Mouse (Mus musculus) myocyte (in vitro differentiated cells): Measurements from ENCODE around the gene Hnrnpll. TPM values are rescaled to one million over a fixed set of nuclear protein-coding genes. Genes with fewer than 3 reads are reported as not detected.
"Not testable (repeated sequence)": the region's sequence is repeated elsewhere in the genome, so short reads cannot be mapped to it uniquely, and the experiment has no call there.

Experiments used
- H3K27me3 ChIP-seq: one replicate; pipeline ENCODE4 v1.6.1; 2011; ENCODE audit not compliant: control insufficient read depth, insufficient read depth, insufficient read length
- H3K36me3 ChIP-seq: one replicate; pipeline ENCODE4 v1.6.1; 2011; ENCODE audit not compliant: control insufficient read depth, insufficient read depth
- H3K4me2 ChIP-seq: one replicate; pipeline ENCODE4 v1.6.1; 2011; ENCODE audit warnings: low read depth, control low read depth
- H3K4me3 ChIP-seq: one replicate; pipeline ENCODE4 v1.5.1; 2011; ENCODE audit warnings: mild to moderate bottlenecking, control low read depth, moderate library complexity
- H3K79me2 ChIP-seq: one replicate; pipeline ENCODE4 v1.6.1; 2011; ENCODE audit not compliant: control insufficient read depth, insufficient read depth
- H3ac ChIP-seq: one replicate; pipeline ENCODE4 v1.6.1; 2011; ENCODE audit not compliant: control insufficient read depth, insufficient read length
- CEBPB ChIP-seq: IDR thresholded peaks from 2 replicates; pipeline ENCODE4 v1.6.1; 2011; ENCODE audit warnings: mild to moderate bottlenecking, moderate library complexity; ENCODE audit not compliant: poor library complexity, insufficient read depth, severe bottlenecking
- E2F4 ChIP-seq: IDR thresholded peaks from one replicate; pipeline ENCODE4 v1.6.1; 2011; ENCODE audit warnings: mild to moderate bottlenecking, control low read depth, moderate library complexity; ENCODE audit not compliant: insufficient read depth
- MAX ChIP-seq: IDR thresholded peaks from one replicate; pipeline ENCODE4 v1.6.1; 2011; ENCODE audit warnings: low read depth, mild to moderate bottlenecking, control low read depth
- MYOD1 ChIP-seq, 3 experiments: IDR thresholded peaks; one replicate each; pipeline ENCODE4 v1.6.1; 2011; ENCODE audit warnings: control low read depth in 2 of 3, low read depth in 2 of 3, mild to moderate bottlenecking in 2 of 3, moderate library complexity in 1 of 3; ENCODE audit not compliant: insufficient read length in 2 of 3, control insufficient read depth in 1 of 3
- MYOG ChIP-seq, 3 experiments: IDR thresholded peaks; one replicate each; pipeline ENCODE4 v1.6.1; 2011; ENCODE audit warnings: control low read depth in 2 of 3, low read depth in 2 of 3, mild to moderate bottlenecking in 2 of 3; ENCODE audit not compliant: insufficient read length in 2 of 3, control insufficient read depth in 1 of 3, insufficient read depth in 1 of 3
- POLR2A ChIP-seq: IDR thresholded peaks from one replicate; pipeline ENCODE4 v1.6.1; 2011; ENCODE audit warnings: low read depth, mild to moderate bottlenecking, control low read depth, moderate library complexity; ENCODE audit not compliant: insufficient read length
- POLR2AphosphoS2 ChIP-seq: IDR thresholded peaks from one replicate; pipeline ENCODE4 v1.6.1; 2011; ENCODE audit warnings: low read depth, control low read depth; ENCODE audit not compliant: insufficient read length
- REST ChIP-seq: IDR thresholded peaks from one replicate; pipeline ENCODE4 v1.6.1; 2011; ENCODE audit warnings: mild to moderate bottlenecking, control low read depth, moderate library complexity; ENCODE audit not compliant: insufficient read depth, insufficient read length
- SRF ChIP-seq: IDR thresholded peaks from one replicate; pipeline ENCODE4 v1.6.1; 2011; ENCODE audit warnings: low read depth; ENCODE audit not compliant: control insufficient read depth, insufficient read length
- TCF12 ChIP-seq: IDR thresholded peaks from one replicate; pipeline ENCODE4 v1.6.1; 2011; ENCODE audit warnings: mild to moderate bottlenecking, control low read depth; ENCODE audit not compliant: poor library complexity, insufficient read depth, severe bottlenecking
- TCF3 ChIP-seq: IDR thresholded peaks from one replicate; pipeline ENCODE4 v1.6.1; 2011; ENCODE audit warnings: low read depth, control low read depth; ENCODE audit not compliant: insufficient read length
- USF1 ChIP-seq: IDR thresholded peaks from one replicate; pipeline ENCODE4 v1.6.1; 2011; ENCODE audit warnings: low read depth, mild to moderate bottlenecking, control low read depth, moderate library complexity
- polyA plus RNA-seq: library from polyadenylated mRNA; unstranded; fragments of >200 nt; fragmentation: generic; extraction: Trizol; gene quantifications from one replicate; pipeline ENCODE4 v1.2.1, GENCODE M21; 2012; ENCODE audit warnings: missing spikeins

The Hnrnpll gene
- polyA plus RNA-seq, 1 experiment = 24.0 TPM

GRCm38 (mm10) chr17:80014361-80014809 is 47.7 kb downstream of the Hnrnpll start:
- no peak overlapping the region for H3ac ChIP-seq
- H3K27me3 ChIP-seq = no peaks in the 10 kb centered on the region
- no peaks in the 10 kb centered on the region for H3K36me3 ChIP-seq
- no peak overlapping the region for H3K4me3 ChIP-seq
- H3K79me2 ChIP-seq = no peaks in the 10 kb centered on the region
- TF ChIP-seq SRF (no peak), POLR2AphosphoS2 (no peak), TCF3 (no peak), TCF12 (no peak), POLR2A (no peak), E2F4 (no peak)
- no peak overlapping the region for H3K4me2 ChIP-seq

DNA sequence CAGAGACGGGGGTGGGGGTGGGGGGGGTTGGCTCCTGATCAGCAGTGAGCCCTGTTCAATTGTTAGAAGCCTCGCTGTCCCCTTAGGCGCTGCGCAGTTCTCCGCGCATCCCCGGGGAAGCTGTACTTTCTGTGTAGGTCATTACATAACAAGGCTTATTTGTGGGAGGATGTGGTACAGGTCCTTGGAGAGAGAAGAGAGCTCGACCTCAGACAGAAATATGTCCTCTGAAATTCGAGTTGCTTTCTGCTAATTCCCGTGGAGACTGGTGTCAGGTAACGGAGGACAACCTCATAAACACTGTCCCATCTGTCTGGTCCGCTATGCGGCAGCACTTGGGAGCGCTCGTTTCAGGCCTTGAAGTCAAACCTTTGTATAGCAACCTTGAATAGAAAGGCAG is 52.2 kb downstream of the Hnrnpll start:
- Histone ChIP-seq H3K79me2 (no peaks in the 10 kb centered on the region), H3K4me3 (no peak overlapping the region), H3K36me3 (no peaks in the 10 kb centered on the region), H3K27me3 (no peaks in the 10 kb centered on the region), H3K4me2 (no peak overlapping the region), H3ac (no peak overlapping the region)
- TF ChIP-seq MAX (no peak), TCF3 (no peak), USF1 (no peak), MYOG (IDR thresholded peaks at IDR 0.05; ENCODE audit: control insufficient read depth in 1 of 3, insufficient read depth in 1 of 3, insufficient read length in 2 of 3, low read depth in 2 of 3) (no peak), POLR2A (no peak), REST (no peak), TCF12 (no peak), SRF (no peak), CEBPB (no peak), MYOD1 (IDR thresholded peaks at IDR 0.05; ENCODE audit: control insufficient read depth in 1 of 3, insufficient read length in 2 of 3, low read depth in 2 of 3) (no peak), POLR2AphosphoS2 (no peak), E2F4 (no peak)

DNA sequence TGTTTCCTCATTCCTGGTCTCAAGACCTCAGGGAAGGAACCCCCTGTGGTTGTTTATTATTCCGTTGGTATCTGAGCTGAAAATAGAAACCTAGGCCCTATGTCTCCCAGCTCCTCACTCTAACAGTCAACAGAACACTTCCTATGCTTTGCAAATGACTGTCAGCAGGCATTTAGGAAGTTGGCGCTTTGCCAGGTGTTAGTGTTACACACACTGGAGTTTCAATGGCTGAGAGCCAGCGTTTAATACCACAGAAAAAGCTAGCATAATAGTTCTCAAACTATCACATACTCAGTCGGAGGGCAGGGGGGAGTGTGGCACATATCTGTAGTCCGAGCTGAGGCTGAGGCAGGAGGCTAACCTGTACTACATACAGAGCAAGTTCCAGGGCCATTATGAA is 53.3 kb downstream of the Hnrnpll start:
- no peak for TF ChIP-seq MYOG (IDR thresholded peaks at IDR 0.05; ENCODE audit: control insufficient read depth in 1 of 3, insufficient read depth in 1 of 3, insufficient read length in 2 of 3, low read depth in 2 of 3)
- no peak for TF ChIP-seq CEBPB
- H3K79me2 ChIP-seq = no peaks in the 10 kb centered on the region
- H3K4me3 ChIP-seq = no peak overlapping the region
- H3K36me3 ChIP-seq = no peaks in the 10 kb centered on the region
- no peaks in the 10 kb centered on the region for H3K27me3 ChIP-seq
- H3ac ChIP-seq = no peak overlapping the region
- no peak overlapping the region for H3K4me2 ChIP-seq

DNA sequence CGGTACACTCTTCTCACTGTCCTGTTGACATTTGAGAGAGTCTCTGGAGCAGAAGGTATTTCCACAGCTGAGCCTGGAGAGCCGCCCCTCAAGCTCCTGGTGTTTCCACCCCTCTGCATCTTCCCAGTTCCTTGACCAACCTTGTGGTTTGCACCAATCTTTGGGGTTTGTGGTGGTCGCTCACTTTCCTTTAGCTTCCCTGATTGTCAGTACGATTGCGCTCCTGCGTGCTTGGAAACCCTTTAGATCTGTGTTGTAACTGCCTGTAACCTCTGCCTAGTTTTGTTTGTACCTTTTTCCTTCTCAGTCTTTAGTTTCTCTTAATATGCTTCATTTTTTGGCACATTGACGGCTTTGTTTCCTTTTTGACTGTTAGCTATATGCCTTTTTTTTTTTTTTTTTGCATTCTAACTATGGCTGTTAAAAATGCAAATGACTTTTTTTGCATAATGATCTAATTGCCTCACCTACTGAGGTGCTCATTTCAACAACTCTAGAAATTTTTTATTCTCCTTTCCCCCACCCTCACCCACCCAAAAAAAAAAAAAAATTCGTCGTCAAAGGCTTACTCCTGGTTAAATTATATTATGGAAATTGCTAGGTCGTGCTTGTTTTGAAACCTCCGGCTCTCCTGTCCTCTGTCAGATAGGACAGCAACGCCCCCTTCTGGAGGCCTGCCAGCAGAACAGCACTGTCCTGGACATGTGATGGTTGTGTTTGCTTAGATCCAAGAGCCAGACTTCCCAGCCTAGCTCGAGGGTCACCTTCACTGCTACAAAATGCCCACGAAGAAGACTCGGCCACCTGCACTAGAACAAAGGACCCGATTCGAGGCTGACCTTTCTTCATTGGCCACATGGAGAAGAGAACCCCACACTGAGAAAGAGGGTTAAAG is 57.5 kb downstream of the Hnrnpll start:
- no peak overlapping the region for H3ac ChIP-seq
- H3K36me3 ChIP-seq = no peaks in the 10 kb centered on the region
- no peaks in the 10 kb centered on the region for H3K27me3 ChIP-seq
- H3K4me3 ChIP-seq = no peak overlapping the region
- TF ChIP-seq REST (no peak), USF1 (peak; percentile 6), POLR2AphosphoS2 (no peak), MYOG (IDR thresholded peaks at IDR 0.05; ENCODE audit: control insufficient read depth in 1 of 3, insufficient read depth in 1 of 3, insufficient read length in 2 of 3, low read depth in 2 of 3) (no peak)
- no peaks in the 10 kb centered on the region for H3K79me2 ChIP-seq
- H3K4me2 ChIP-seq = no peak overlapping the region

GRCm38 (mm10) chr17:80003851-80004250 is 58.3 kb downstream of the Hnrnpll start:
- H3K4me3 ChIP-seq, H3ac ChIP-seq, H3K36me3 ChIP-seq, H3K27me3 ChIP-seq, H3K79me2 ChIP-seq, H3K4me2 ChIP-seq: not testable (repeated sequence)

DNA sequence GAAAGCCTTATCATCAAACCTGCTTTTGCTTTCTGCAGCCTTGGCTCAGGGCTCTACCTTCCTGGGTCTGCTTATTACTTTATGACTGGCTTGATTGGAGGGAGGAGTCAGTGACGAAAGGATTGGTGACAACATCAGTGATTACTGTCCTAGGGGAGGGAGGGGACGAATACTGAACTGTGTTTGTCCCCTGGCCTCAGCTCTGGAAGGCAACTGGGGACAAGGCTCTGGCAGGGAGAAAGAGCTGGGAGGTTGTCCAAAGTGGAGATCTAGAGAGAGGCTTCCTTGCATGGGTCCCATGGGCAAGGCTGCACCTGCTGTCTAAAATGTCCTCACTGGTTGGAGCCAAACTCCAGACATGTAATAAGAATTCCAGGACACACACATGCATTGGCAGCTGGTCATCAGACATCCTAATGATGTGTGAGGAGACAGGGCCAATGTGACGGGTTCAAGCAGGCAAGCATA is 59.7 kb downstream of the Hnrnpll start:
- TF ChIP-seq MYOD1 (IDR thresholded peaks at IDR 0.05; ENCODE audit: control insufficient read depth in 1 of 3, insufficient read length in 2 of 3, low read depth in 2 of 3) (peak in 1 of 3 experiments; percentile 9), MYOG (IDR thresholded peaks at IDR 0.05; ENCODE audit: control insufficient read depth in 1 of 3, insufficient read depth in 1 of 3, insufficient read length in 2 of 3, low read depth in 2 of 3) (peak in 2 of 3 experiments; percentile 9 to 32), CEBPB (no peak), SRF (no peak)
- H3K36me3 ChIP-seq = no peaks in the 10 kb centered on the region
- no peak overlapping the region for H3K4me3 ChIP-seq

More for the DNA sequence above, 59.7 kb downstream of the Hnrnpll start:
- no peak overlapping the region for H3K4me2 ChIP-seq
- H3K79me2 ChIP-seq = no peaks in the 10 kb centered on the region
- no peak overlapping the region for H3ac ChIP-seq
- H3K27me3 ChIP-seq = no peaks in the 10 kb centered on the region
